Mouse (Mus musculus) monocyte, adult 2 months (primary cell): ENCODE measurements around the gene Unc93a.
A peak's percentile ranks its signal among the peaks of the same experiment; 100 is the strongest.
"Not testable (repeated sequence)": the region's sequence is repeated elsewhere in the genome, so short reads cannot be mapped to it uniquely, and the experiment has no call there.

ENCODE experiments used
- DNase-seq, 2 experiments: peaks; one replicate each; pipeline ENCODE4 v3.0.0; 2022; ENCODE audit warnings: low spot score in 2 of 2, low read depth in 1 of 2

Gene Unc93a

DNA sequence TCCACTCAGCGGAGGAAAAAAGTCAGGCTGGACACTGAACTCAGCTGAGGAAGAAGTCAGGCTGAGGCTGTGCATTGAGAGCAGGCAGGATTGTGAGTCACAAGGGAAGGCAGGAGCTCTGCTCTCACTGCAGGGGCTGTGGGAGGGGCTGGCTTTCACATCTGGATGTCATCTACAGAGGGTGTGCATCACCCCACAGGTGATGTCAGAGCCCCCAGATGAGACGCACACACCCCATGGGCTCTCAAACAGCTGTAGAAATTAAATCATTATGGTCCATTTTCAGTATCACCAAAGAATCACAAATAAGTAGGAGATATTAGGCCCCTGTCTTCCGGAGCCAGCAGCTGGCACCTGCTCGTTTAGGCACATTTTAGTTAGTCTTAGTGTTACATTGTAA is at the start of gene Unc93a:
TSS of gene Unc93a (minus strand) at position 101 of the 400 bp plus-strand sequence.
- DNase-seq, result not testable (repeated sequence)

DNA sequence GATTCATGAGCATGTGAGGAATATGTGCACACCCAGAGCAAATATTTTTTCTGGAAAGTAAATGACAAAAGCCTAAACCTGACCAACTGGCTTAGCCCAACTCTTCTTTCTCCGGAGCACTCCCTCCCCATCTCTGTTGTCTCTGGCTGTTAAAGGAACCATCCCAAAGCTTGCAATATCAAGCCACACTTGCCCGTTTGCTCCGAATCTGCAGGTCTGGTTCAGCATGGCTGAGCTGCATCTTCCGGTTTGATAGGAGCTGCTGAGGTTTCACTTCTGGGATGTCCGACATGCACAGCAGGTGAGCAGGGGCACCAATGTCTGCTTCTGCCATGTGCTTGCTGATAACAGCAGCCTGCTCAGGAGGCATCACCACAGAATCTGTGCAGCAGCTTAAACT is 48.9 kb upstream of the Unc93a start:
- not testable (repeated sequence) for DNase-seq

DNA sequence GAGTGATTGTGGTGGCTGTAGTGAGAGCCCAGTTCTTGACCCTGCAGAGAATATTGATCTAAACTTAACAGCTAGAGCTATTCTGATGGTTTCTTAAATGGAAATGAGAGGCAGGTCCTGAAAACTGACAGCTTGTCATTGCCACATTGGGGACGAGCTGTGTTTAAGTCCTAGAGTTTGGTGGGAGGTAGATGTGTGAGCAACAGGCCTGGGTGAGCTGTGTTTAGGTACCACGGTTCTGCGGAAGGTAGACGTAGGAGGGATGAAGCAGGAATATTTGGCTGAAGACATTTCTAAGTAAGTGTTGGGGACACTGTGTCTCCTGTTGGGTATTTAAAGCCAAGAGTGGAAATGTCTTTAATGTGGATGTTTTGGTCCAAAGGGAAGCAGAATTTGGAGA is 47.4 kb upstream of the Unc93a start:
- DNase-seq, result not testable (repeated sequence)

DNA sequence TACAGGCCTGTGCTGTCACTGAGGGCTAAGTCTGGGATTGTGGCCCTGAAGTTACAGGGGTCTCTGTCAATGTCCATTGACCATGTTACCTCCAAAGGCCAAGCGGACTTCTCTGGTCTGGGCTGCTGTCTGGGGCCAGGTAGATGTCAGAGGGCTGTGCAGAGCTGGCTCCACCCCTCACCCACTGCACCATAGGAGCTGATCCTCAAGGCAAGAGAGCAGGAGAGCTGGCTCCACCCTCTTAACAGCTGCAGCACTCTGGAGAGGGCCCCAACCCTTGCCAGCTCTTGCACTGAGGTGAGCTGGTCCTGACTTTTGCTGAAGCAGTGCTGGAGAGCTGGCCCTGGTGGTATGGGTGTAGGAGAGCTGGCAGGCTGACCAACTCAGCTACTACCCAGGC is 46.2 kb upstream of the Unc93a start:
- not testable (repeated sequence) for DNase-seq

DNA sequence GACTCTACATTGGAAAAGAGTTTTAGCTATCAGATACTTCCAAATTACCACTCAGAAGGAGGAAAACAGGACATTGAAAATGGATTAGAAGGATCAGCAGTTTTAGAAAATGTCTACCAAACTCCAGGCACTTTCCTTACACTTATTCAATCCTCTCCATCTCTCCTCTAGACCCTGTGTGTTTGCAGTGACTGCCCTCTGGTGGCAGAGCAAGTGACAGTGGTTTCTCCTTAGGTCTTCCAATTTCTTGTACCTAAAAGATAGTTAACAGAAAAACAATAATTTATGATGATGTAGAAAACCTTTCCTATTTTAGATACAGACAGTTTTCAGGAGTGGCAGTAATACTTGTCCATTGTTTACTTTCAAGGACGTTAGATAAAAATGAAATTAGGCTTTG is 44.0 kb upstream of the Unc93a start:
- not testable (repeated sequence) for DNase-seq

DNA sequence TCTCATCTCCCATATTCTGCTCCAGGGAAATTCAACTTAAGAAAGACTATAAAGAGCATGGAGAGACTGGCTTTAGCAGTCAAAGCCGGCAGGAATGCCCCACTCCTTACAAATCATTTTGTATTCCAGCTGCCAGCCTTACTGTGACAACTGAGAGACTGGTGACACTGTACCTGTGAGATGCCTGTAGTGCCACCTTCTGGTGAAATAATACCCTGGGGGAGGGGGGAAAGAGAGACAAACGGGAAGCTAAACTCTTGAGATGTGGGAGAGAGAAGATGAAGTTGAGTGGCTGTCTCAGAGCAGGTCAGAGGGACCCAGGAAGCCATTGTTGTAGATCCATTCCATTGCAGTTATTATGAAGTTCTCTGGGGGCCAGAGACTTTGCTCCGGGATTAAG is 42.4 kb upstream of the Unc93a start:
- not testable (repeated sequence) for DNase-seq

DNA sequence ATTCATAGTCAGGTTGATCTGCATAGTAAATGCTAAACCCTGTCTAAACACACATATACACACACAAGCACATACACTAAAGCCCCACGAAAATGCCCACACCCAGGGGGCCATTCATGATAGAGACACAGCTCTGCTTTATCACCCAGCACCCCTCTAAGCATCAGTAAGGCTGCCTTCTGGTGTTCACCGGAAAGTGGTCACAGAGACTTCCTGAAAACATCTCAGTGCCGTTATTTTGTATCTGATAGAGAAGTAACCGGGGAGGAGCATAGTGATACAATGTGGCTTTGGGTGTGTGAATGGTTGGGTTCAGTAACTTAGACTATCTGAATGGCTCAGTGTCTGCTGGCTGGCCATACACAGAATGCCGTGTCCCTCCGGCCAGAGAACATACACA is 42.0 kb upstream of the Unc93a start:
- DNase-seq, result not testable (repeated sequence)

DNA sequence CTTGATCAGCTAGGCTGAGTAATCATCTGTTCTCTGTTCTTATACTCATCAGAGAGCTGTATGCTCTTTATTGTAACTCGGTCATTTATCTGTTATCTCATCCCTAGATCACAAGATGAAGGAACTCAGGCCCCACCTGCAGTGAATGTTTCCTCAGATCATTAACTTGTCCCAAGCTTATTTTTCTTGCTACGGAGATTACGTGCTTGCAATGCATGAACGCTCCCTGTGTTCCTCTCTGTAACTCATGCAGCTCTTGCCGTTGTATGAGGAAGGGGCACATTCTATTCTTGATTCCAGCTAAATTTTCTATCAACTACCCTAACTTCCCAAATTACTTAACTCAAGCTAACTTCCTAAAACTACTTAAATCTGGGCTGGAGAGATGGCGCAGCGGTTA is 14.5 kb upstream of the Unc93a start:
- not testable (repeated sequence) for DNase-seq

DNA sequence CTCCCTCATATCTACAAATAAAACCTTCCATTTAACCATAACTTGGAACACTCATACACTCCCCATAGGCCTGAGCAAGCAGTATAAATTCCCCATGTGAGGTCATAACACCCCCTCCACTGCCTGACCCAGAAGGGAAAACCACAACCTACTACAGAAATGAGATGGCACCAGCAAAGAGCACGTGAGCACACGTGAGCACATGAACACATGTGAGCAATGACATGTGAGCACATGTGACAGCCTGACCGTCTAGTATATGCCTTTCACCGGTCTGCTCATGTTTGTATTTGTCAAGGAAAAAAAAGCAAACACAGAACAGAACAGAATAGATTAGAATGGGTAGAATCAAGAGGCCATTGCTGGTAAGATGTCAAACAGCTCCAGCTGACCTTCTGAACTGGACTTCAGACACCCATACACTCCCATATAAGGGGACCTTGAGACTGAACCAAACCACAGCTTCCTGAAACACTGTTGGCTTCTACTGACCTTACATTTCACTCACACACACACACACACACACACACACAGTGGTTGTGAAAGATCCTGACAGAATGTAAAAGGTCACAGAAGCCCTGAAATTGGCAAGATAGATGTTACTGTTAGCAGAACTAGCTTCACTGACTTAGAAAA is 13.1 kb upstream of the Unc93a start:
- peak; percentile 10 to 59 for DNase-seq

DNA sequence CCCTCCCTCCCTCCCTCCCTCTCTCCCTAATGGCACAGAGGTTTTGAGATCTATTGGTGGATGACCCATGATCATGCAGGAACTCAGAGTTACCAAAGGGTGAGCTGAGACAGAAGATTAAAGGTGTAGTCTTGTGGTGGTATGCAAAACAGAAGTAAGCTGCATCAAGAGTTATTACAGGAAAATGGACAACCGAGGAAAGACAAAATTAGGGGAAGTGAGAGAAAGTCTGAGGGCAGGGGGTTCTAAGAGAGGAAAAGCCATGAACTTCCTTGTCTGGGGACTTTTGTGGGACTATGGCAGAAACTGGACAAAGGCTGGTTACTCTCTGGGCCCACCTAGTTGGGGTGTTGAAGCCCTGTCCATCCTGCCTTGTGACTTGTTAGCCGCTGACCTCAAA is 11.1 kb upstream of the Unc93a start:
- DNase-seq, result not testable (repeated sequence)

DNA sequence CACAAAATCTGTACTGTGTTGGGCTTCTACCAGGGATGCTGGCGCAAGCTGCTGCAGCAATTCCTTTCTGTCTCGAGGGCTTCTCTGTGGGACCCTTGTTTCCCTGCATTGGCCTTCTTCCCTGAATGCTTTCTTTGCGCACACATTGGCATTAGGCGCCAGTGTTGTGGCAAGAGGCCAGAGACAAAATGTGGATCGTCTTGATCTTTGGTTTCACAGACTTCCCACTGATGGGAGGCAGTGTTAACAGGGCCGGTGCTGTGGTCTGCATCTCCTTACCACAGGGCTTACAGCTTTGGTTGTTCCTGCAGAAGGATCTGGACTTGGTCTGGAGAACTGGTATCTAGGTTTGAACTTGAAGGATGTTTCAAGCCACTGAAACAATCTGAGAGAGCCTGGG is 3.7 kb upstream of the Unc93a start:
- DNase-seq, result not testable (repeated sequence)

DNA sequence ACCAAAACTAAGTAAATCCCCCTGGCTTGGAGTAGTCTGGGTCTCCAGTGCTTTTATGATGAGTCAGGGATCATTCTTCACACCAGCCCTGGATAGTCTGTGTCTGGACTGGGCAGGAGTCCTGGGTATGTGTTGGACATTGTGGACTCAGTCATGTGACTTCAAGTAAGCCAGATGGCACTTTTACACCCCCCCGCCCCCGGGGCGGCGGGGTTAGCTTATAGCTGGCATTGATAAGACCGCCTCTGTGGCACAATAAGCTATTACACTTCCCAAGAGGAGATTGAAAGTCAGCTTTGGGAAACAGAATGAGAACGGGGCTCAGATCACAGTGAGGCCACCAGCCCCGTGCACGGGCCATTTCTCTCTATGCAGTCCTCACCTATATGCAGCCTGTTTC is 742 bp upstream of the Unc93a start:
- not testable (repeated sequence) for DNase-seq

DNA sequence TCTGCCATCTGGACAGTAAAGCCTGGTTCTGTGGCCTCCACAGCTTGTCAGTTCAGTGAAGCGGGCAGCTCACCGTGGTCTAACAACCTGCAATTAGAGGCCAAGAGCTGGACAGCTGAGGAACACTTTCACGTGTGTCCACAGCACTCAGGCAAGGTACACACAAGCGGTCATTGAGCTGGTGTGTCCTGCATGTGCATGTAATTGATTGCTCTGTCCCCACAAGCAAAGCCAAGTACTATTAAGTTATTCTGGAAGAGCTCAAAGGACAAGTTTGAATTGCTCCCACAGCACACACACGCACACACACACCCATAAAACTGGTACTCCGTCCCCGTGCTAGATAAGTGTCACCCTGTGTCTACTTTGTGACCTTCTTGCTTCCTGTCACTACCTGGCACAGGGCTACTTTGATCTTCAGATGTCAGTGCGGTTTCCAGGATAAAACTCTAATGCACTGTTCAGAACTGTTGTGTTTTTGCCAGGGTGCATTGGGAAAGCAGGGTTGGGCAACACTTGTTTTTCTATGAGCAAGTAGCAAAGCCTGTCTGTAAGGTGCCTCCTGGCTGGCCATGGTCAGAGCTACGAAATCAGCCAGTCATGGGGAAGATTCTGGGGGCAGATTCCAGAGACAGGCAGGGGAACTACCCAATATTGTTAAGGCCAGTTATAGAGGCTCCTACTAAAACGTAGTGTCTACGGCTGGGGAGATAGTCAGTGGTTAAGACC is 1.7 kb downstream of the Unc93a start:
- not testable (repeated sequence) for DNase-seq

DNA sequence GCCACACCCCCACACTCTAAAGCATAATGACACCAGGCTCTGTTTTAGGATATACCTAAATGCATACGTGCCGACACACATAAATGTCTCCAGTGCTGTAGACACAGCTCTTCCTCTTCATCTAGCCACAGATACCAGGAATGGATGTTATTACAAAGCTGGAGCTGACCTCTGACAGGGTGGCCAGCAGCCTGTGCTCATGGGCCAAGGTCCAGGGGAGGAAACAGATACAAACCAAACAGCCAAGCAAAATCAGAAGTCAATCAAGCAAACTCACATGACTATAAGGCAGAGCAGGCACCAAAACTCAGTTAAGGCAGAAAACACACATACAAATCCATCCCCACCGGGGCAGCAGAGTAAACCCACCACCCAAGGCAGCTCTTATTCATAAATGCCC is 2.3 kb downstream of the Unc93a start:
- DNase-seq, result not testable (repeated sequence)

DNA sequence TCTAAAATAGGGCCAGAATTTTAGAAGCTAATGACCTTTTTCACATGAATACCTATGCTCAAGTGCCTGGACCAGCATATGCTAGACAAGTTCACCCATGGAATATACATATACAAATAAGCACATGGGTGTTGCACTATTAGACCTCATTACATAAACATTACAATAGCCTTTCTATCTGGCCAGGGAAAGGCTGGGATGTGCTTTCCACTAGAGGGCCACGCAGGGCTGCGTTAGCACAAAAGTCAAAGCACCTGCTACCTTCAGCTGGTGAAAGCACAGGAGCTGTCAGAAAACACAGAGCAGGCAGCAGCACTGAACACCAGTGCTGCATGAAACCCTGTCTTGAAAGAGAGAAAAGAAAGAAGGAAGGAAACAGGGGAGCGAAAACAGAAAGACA is 7.4 kb downstream of the Unc93a start:
- DNase-seq, result not testable (repeated sequence)

DNA sequence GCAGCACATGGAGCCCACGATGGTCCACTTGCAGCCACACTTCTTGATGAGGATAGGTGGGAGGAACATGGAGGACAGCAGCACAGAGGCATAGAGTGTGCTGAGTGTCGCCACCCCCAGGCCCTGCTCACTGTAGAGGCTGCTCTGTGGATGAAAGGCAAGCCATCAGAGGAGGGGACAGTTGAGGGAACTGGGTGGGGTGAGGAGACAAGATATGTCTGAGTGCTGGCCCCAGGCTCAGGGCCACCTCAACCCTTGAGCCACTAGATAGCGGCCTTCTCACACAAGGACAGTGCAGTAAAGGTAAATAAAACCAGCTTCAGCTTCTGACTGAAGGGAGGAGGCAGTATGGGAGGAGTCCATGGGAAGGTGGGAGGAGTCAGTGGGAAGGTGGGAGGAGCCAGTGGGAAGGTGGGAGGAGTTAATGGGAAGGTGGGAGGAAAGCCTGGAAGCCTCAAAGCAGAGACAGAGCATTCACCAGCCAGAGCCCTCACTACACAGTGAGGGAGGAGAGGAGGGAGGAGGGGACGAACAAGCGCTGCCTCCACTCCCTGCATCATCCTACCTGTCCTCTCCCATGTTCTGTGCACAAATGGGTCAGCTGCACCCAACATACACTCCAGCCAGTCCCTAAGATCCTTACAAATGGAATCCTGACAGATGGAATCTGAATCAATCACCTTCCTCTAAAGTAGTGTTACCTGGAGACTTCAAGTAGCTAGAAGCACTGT is 8.1 kb downstream of the Unc93a start:
- not testable (repeated sequence) for DNase-seq

DNA sequence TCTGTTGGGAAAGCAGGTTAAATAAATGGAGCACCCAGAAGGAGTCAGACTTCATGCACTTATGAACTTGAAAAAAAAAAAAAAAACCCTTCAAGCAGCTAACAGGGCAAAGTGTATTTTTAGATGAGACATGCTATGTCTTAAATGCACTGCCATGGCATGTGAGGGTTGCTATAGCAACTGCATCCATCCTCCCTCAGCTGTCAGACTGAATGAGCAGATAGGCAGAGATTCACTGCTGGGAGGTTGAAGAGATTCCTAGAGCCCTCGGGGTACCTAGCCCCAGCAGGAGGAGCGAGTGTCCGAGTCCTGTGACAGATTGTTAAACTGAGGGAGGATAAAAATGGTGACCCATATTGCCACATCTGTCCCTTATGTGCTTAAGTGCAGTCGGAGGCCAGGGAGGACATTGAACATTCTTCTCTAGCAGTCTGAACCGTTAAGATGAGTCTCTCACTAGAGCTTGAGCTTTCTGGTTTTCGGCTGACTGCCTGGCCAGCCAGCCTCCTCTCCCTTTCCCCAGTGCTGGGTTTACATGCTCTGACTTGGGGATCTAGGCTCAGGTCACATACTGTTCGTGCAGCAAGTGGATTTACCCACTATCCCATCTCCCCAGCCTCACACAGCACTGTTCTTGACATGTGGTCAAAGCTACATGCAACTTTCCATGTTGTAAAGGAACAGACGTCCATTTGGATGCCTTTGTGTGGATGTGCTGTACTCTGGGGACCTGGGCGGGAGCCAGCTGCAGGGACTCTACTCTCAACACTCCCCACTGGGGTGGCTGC is 18.9 kb downstream of the Unc93a start:
- DNase-seq, result not testable (repeated sequence)

DNA sequence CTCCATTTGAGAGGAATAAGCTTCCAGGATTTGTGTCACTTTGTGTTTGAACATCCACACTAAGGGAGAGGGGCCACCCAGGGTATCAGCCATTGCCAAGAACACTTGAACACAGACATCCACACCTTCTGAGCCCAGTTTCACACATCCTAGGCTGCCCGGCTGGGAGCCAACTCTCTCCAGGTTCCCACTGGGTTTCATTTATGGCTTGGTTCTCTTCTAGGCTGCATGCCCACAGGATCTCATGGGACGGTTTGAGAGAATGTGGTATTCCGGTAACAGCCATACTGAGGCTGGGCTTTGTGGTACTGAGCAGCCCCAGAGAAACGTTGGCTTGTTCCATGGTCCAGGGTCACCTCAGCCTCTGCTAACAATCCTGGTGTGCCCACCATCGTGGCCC is 25.0 kb downstream of the Unc93a start:
- DNase-seq, result not testable (repeated sequence)

DNA sequence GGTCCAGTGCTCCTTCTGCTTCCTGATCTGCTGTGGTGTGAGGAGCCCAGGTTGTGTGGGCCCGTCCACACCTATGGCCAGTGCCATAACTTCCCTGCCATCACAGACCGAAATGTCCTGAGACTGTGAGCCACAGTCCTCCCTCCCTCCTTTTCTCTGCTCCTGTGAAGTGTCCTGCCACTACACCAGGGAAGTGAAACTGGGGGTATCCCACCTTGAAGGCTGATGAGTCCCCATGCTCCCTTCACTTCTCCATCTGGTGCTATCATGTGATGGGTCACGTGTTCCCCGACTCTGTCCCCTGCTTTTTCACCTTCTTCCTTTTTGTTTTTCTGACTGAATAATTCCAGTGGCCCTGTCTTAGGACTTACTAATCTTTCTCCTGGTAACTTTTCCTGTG is 38.6 kb downstream of the Unc93a start:
- DNase-seq, result not testable (repeated sequence)

DNA sequence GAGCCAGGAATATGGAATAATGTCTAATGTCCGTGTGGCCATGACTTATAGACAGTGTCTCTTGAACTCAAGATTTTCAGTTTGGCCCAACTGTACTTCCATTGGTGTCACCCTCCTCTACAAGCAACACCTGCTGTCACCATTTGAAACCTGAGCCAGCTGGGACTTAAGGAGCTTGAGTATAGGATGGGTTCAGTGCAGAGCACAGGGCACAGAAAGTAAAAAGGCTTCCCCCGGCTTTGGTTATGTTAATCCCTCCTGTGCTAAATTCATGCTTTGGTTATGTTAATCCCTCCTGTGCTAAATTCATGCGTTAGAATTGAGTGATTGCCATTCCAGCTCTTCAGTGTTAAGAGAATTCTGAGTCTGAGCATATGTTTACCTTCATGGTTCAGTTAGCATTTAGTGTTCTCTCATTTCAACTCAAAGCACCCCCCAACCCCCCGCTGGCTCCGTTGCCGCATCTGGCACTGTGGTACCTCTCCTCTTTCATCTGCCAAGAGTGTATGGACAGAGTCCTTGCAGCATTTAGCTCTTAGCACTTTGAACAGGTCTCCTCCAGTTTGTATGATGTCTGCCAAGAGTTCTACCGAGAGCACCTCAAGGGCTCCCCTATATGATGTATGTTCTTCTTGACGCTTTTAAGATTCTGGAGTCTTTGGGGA is 39.4 kb downstream of the Unc93a start:
- DNase-seq, result not testable (repeated sequence)

DNA sequence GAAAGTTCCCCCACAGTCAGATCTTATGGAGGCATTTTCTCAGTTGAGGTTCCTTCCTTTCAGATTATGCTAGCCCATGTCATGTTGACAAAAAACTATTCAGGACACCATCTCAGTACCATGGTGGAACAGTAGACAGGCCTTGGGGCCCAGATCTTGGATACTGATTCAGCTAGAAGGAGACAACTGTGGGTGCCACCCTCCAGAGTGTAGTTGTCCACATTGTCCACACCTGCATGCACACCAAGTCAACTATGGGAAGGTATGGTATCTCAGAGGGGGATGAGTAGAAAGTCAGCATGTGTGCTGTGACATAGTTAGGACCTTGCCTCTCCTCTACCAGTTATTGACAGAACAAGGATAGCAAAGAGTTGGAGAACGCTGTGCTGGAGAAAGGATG is 40.1 kb downstream of the Unc93a start:
- DNase-seq, result not testable (repeated sequence)
